Mouse (Mus musculus) cerebellum, adult 11 months (tissue): ENCODE data around the gene Arhgap44.

Experiments
- DNase-seq: peaks from one replicate; pipeline ENCODE4 v3.0.0; 2022

The Arhgap44 gene

DNA sequence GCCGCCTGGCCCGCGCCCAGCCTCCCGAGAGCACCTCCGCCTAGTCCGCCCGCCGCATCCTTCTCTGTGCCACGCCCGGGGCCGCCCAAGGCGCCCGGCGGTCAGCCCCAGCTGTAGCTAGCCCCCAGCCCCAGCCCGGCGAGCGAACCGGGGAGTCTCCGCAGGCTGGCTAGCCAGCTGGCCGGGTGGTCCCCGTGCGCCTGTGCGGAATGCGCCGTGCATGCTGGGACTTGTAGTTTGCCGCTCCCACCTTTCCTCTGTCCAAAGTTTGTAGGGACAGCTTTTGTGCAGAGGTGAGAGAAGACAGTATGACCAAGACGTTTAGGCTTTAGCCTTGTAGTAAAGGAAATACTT, at the start of gene Arhgap44:
Arhgap44 (minus strand) TSS at position 195 of the 354 bp plus-strand sequence.
- DNase-seq: peak; percentile 72

DNA sequence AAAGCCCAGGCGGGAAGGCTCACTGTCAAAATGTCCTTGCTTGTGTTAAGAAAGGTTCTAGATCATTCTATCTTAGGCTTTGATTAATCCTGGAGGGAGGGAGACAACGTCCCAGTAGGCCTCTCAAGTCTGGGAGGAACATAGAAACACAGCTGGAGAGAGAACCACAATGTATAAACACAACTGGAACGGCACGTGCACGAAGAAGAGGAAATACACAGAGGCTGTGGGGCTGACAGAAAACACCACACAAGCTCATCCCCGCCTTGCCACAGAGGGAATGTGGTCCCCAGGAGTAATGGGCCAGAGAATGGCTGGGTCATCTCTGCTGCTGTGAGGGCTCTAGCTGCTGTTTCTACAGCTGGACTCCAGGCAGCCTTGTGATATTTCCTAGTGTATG, 48.9 kb upstream of the Arhgap44 start:
- no peak for DNase-seq

DNA sequence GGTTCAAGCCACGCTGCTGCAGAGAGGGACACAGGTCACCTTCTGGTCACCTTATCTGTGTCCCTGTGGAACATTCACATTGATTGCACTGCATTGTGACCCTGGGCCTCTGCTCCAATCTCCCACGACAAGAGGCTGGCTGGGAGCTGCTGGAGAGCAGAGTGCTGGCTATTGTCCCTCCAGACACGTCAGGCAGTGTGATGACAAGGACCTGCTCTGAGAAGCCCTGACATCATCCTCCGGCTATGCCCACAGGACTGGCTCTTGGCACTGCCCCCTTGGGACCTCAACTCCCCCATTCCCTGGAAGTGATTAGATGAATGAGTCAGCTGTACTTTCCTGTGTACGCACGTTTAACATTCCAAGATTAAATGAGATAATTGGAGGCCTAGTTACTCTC, 46.7 kb upstream of the Arhgap44 start:
- no peak for DNase-seq

DNA sequence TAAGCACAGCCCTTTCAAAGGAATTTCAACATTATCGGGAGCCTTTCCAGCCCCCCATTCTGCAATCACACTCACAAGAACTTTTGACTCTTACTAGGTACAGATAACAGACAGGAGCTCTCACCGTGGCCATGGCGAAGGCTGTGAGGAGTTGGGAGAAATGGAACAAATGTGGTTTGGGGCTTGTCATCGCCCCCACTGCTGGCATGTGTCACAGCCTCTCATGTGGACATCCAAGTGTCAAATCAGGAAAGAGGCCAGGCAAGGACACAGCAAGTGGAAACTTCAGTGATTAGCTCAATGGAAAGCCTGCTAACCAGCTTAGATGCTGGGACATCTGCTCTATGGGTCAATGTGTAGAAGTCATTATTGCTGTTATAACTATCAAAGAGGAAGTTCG, 42.5 kb upstream of the Arhgap44 start:
- DNase-seq: no peak

DNA sequence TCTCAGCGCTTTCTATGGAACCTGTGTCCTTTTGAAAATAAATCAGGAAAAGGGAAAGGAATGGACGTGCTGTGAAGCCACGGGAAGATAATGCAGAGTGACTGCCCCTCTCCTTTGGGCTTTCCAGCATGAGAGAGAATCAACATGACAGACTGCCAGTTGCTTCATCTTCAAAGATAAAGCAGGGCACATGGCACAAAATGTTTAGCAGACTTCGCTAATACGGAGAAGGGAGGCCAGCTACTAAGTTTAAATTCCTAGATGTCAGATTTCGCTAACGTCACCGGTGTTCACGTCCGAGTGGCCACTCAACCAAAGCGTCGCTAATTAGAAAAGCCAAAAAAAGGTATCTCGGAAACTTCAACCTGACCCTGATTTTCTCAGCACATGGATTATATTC, 41.9 kb upstream of the Arhgap44 start:
- no peak for DNase-seq

DNA sequence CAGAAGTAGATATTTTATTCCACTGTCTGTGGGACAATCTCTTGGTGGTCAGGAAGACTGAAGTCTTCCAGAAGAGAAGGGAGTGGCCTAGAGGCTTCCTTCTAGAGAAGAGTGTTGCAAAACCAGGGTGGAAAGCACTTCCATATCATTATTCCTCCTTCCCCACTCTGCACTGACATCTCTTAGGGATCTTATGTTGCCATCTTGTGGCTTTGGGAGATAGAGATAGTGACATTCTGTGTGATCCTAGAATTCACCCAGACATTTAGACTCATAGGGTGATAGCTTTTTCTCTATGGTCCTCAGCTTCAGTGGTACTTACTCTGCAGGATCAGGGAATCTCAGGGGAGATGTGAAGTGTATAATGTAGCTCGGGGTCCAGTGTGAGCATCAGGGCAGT, 40.3 kb upstream of the Arhgap44 start:
- no peak for DNase-seq

DNA sequence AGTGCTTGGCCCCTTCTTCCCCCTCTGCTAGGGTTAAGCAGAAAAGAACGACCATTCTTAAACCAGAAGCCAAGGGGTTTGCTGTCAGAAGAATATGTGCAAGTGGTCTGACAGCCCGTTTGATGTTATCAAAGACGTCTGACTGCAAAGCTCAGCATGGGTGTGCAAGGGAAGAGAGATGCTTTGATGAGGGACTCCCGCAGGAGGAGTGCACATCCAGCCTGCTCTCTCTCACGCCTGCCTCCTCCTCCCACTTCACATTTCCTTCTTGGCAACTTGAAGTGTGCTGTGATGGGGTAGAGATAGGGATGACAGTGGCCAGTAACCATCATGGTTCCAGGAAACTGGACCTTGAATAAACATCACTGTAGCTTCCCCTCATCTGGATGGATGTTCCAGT, 39.5 kb upstream of the Arhgap44 start:
- DNase-seq: no peak

DNA sequence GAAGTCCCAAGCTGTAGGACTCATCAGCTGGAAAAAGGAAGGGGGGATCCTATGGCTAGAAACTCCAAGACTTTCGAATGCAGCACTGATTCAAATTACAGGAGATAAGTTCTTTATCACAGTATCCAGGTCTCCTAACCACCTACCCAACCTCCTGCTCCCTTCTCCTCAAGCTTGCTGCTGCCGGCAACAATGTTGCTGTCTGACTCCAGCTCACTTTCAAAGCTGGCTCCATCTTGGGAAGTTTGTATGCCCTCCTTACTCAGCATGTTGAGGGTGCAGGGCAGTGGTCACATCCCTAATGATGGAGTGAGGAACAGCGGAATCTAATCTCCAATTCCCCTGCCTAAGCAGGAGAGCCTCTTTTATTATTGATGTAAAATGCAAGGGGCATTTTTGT, 35.3 kb upstream of the Arhgap44 start:
- DNase-seq: no peak

DNA sequence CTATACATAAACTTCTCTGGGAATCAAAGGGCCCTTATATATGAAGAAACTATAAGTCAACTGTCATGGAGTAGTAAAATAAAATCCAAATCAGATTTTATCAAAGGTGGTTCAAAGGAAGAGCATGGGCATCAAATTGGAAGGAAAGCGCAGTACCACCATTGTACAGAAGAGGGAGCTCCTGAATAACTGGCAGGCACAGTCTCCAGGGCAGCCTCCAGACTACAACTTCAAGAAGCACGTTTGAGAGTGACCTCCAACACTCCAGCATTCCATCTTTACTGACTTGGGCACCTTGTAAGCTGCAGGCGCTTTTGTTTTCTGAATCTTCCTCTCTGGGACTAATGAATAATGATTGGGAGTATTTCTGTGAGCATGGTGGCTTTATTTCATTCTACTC, 34.5 kb upstream of the Arhgap44 start:
- peak; percentile 69 for DNase-seq

DNA sequence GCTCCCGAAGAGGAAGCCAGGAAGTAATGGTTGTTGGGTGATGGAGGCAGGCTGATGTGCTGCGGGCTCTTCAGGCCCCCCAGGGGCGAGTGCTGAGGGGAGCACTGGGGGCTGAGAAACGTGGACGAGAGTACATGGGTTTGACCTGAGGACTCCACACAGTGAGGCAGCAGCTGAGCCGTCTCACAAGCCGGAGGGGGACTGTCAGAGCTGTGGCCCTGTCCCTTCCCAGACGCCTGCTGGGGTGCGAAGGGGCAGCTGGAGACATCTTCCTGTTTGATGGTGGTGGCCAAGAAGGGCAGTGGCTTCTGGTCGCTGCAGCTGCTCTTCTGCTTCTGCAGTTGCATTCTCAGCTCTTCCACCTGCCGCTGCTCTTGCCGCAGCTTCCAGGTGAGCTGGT, 24.2 kb upstream of the Arhgap44 start:
- DNase-seq: no peak

DNA sequence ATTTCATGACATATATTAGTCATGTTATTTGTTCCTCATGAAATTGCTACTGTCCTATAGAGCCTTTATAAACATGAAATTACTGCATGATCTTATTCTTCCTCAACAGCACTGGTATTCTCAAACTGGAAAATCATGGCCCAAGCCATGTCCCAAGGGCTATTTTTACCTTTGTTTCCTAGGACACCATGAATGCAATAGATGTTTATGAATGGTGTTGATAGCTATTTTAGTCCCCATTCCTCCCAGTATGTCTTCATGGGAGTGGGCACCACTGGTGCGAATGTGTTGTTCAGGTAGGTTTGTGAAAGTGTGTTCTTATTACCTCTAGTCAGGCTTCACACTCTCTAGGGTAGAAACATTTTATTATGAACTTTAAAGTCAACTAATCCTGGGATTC, 22.4 kb upstream of the Arhgap44 start:
- DNase-seq: no peak

DNA sequence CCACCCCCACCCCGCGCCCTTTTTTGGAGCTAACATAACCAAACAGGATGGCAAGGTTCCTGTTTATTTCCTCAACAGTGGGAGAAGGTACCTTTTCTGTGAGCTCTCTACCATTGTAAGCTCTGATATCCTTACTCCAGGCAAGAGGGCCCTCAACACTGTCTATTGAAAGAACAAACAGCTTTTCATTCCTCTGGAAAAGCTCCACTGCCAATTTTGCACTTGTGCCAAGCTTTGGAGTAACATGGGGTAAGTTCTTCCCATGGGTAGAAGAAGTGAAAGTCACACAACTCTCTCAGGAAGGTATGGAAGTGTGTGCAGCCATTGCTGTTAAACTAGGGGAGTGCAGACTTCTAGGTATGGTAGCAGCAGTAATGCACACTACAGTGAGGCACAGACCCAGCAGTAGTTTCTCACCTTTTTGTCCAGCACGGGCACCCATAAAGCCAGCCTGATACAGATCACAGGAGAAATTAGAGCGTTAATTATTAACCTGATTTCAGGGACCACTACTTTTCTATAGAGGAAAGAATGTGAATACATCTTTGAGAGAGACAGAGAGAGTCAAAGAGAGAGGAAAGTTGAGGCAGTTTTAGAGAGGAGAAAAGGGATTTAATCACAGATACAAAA, 7.5 kb upstream of the Arhgap44 start:
- no peak for DNase-seq

DNA sequence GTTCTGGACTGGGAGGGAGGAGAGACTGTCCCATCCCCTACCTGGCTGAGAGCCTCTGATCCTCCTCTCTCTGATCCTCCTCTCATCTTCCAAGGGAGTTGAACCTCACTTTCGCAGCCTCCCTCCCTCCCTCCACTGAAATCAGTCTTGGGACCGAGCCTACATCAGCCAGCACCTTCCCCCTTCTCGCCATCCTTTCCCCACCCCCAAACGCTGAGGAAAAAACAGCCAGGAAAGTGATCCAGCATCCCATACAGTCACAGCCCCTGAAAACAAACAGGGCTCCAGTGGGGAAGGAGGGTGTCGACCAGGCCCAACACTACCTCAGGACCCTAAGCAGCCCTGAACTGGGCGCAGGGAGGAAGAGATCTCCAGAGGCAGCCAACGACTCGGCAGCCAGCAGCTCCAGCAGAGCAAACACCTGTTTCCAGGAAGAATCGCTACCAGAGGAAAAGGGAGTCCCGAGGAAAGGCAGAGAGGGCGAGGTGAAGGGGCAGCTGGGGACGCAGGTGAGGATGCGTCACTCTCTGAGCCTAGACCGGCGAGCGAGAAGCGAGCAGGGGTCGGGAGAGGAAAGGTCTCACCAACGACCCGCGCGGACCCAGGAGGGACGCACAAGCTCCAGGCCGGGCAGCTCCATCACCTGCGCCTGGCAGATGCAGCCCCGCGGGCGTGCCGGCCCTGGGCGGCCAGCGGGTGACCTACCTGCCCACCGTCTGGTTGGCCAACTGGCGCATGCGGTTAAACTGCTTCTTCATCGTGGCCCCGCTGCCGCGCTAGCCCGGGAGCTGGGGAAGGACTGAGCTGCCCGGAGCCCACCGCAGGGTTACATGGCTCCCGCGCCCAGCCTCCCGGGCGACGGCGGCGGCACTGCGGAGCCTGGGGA, 637 bp downstream of the Arhgap44 start:
- DNase-seq: peak; percentile 70

DNA sequence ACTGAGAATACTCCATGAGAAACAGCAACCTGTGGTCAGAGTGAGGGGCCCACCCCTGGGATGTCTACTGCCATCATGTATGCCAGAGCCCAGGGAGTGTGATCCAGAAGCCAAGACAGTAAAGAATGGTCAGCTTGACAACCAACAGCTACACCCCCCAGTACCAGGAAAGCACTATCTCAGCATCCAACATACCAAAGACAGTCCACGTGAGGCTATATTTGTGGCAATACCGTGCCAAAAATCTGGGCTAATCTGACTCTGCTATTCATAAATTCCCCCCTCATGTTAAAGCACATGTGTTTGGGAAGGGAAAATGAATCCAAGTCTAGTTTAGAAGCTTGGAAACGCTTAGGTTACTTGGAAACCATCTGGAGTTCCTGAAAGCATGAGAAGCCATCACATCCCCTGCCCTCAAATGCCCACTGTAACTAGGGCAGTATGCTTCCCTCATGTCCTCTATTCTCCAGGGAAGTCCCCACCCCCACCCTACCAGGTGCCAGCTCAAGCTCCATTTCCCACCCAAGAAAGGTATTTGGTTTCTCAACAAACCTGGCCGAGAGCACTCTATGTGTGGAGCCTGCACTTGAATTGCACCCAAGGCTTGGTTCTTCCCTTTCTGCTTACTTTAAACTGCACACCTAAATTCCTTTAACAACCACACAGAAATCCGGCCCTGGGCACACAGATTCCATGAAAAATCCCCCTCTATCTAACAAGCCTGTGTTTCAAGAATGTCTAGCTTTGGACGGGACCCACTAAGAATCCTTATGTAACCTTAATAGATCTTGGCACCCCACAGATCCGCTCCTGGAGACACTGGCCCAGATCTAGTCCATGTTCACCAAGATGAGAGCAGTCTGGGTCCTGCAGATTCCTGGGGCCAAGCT, 1.5 kb downstream of the Arhgap44 start:
- no peak for DNase-seq

DNA sequence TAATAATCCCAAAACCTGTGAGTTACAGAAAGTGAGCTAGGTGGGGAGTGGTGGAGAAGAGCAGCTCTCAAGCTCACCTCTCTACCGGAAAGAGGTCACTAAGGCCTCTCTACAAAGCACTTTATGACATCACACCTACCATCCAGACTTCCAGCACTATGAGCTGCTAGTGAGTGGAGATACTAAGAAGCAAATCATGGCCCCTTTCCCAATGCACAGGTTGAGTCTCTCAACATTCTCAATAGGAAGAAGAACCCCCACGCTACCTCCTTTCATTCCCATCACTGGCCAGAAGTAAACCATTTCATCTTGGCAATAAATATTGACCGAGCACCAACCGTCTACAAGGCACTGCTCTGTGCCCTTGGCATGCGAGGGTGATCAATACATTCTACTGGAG, 3.0 kb downstream of the Arhgap44 start, which contains the start of gene 1700086D15Rik:
1700086D15Rik (minus strand) TSS at position 101 of the 400 bp plus-strand sequence.
- no peak for DNase-seq

DNA sequence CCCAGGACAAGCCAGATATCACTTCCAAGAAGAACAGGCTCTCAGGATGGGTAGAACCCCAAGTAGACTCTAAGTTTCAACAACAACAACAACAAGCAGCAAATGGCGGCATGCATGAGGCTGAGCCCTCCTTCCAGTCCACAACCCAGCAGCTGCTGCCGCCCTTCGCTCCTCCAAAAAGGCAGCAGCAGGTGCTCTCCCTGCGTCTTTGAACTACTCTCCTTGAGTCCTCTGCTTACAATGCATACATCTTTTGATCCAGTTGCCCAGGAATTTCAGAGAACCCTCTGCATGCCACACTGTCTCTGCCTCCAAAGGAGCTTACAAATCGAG, 4.1 kb downstream of the Arhgap44 start:
- DNase-seq: no peak

DNA sequence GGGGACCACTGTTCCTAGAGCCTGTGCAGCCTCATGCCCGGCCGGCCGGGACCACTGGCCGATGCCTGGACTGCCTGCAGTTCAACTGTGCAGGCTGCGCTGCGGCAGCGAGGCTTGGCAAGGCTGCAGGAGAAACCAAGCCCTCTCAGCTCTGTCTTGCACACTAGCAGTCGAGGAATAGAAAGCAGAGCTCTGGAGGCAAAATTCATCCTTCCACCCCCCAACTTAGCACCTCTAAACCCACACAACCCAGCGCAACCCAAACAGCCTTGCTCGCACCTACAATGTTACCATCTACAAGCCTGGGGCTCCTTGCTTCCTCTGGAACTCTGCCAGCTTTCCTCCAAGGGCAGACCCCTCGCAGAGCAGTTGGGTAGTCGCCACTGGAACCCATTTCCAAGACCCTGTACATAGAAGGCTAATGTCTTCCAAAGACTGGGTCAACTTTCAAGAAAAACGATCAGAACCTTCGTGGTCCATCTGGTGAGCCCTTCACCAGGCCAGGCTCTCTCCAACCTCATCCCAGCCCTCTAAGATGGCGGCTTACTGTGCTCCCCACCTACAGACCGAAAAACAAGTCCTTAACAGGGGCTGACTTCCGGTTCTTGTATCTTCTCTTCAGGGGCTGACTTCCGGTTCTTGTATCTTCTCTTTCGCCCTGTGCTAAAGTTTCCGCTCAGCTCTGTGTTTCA, 4.6 kb downstream of the Arhgap44 start:
- DNase-seq: no peak

DNA sequence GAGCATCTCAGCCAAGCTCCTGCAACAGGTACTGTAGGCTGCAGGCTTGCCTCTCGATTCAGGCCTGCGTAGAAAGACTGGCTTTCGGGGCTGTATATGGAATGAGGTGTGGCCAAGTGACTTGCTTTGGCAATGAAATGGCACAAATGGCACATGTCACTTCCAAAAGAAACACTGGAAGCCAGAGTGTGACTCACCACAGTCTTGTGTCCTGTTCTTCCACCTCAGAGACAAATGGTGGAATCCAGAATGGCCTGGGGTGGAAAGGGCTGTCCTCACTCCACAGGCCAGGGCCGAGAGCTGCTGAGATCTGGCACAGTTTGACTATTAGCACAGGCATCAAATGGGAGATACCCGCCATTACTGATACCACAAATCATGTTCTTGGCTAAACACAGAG, 9.8 kb downstream of the Arhgap44 start:
- DNase-seq: peak; percentile 38

DNA sequence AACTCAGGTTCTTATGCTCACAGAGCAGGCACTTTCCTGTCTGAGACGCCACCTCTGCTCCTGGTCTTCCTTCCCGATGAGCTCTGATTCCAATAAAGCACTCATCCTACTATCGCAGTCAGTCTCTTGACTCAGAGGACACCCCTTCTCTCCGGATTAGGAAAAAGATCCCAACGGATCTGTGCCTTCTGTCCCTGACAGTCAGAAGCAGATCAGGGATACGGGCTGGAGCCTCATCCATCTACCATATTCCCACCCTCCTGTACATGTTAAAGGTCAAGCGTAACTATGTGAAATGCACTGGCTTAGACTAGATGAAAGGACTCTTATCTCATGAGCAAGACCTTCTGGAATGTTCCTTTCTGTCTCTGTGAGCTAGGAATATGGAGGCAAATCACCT, 14.3 kb downstream of the Arhgap44 start:
- DNase-seq: no peak

DNA sequence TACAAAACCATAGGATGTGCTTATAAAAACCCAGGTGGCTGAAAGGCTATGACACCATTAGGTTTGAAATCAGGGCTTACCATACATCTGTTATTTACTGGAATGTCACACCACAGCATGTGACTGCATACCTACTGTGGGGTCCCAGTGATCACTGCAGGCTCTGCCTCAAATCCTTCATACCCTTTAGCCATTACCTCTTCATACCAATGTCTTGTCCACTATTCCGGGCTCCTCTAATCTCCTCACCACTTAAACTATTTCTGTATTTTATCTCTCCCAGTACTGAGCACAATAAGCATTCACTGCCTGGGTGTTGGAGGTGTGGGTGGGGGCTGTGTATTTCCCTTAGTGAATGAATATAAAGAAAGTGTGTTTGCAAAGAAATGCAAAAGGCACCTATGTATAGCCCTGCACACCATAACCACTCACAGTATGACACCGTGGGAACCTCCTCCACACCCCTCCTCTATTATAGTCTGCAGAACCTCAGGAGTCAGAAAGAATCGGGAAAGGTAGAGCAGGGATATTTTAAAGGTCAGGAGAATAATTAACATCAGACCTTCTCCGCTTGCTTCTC, 19.8 kb downstream of the Arhgap44 start:
- DNase-seq: no peak

DNA sequence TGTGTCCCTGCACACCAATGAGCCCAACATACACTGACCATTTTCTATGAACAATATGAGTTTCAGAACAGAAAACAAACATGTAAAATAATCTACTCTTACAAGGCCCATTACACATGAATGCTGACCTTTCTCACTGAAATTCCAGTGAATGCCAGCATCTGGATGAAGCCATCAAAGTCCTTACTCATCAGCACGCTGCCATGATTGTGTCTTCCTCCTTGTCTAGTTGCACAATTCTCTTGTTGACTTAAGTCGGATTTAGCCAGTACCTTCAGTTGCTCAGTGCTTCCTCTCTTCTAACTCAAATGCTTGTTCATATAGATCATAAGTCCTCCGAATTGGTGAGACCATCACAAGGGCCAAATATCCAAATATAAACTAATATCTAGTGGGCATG, 23.7 kb downstream of the Arhgap44 start:
- no peak for DNase-seq

DNA sequence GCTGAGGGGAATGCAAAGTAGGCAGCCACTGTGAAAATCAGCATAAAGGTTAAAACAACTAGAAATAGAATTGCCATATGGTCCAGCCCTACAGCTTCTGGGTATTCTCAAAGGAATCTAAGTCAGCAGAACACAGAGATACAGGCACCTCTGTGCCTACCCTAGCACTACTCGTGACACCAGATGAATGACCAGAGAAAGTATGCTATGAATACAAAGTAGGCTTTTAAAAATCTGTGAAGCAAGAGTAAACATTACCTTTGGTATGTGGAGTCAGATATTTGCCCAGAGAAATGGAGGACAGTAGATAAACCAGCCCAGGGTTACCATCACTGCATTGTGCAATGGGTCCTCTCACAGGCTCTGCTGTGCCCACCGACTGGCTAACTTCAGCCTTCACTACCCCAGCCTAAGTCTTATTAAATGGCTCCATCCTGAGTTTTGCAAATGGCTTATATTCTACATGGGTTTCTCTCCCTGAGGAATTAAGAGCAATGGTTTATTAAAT, 25.6 kb downstream of the Arhgap44 start:
- no peak for DNase-seq
